Mouse (Mus musculus): ENCODE data around the gene Rabac1. TPM values are rescaled to one million over a fixed set of nuclear protein-coding genes. Genes with fewer than 3 reads are reported as not detected.

Rabac1 gene
- polyA plus RNA-seq, 1 experiment from 2014 or later: 129 TPM

DNA sequence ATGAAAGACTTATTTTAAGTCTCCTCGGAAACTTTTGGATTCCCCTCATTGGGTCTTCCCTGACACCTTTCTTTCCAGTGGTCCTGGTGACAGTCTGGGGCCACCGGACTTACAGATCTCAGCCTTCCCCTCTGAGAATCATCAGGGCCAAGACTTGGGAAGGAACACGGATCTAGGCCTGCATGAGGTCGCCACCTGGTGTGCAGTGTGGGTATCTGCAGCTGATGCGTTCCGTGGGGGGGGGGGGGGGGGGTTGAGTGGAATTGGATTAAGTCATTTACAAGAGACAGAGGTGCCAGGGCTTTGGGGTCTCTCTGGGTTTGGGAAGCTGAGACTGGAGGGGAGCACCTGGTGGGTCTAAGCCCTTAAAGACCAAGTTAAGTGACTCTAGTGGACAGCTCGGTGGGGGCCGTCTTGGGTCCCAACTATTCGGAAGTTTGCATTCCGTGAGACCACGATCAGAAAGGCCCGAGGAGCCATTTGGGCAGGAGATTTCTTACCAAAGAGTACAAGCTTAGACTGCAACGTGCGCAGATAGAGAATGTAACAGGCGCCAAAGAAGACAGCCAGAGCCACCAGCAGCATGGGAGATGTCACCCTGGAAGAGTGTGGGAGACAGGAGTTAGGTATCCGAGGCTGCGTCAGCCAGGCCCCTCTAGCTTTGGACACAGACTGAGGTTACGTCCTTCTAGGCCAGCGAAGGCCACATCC, 1.1 kb downstream of the Rabac1 start:
- Histone ChIP-seq H3K27ac (ENCODE audit: low read depth, low read length) (no peak overlapping the region), H3K4me2 (replicated peaks; ENCODE audit: low read depth, low read length) (peak overlapping the region; percentile 72)
- 0 out of 2 replicates have a peak, but pooled peaks have one; percentile 5 for ATAC-seq (ENCODE audit: low FRiP score, low TSS enrichment)

DNA sequence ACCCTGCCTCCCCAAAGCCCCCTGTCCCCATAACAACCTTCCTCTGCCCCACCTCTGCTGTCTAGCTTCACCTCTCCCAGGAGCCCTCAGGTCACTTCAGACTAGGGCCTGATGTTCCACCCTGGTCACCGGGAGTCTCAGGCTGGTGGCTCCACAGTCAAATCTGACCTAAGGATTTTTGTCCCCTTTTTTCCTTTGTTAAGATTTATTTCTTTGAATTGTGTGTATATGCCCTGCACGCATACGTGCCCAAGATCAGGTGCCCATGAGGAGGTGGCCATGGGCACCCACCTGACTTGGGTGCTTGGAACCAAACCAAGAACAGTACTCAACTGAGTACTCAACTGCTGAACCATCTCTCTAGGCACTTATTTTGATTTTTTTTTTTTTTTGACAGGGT, 2.2 kb downstream of the Rabac1 start:
- H3K27ac ChIP-seq (ENCODE audit: low read depth, low read length): no peak overlapping the region
- H3K4me1 ChIP-seq (ENCODE audit: control insufficient read depth, insufficient read depth, low read length): 0 out of 2 replicates have a peak, but pooled peaks cover 7% of the 10 kb centered on the region
- no peak overlapping the region for H3K4me2 ChIP-seq (replicated peaks; ENCODE audit: low read depth, low read length)
- no peaks in the 10 kb centered on the region for H3K27me3 ChIP-seq (ENCODE audit: control insufficient read depth, insufficient read depth, low read length)
- no peak overlapping the region for H3K9ac ChIP-seq (ENCODE audit: low read depth, low read length)
- no peak for ATAC-seq (ENCODE audit: low FRiP score, low TSS enrichment)
- H3K4me3 ChIP-seq (ENCODE audit: low read length): no peak overlapping the region
- H3K9me3 ChIP-seq (ENCODE audit: control insufficient read depth, low read length): no peaks in the 10 kb centered on the region
- 96% methylated on average over 3 of the region's 3 CpGs for WGBS
- no peaks in the 10 kb centered on the region for H3K36me3 ChIP-seq (ENCODE audit: control insufficient read depth, insufficient read depth, low read length)

More for the DNA sequence above, 1.1 kb downstream of the Rabac1 start:
- Histone ChIP-seq H3K9me3 (ENCODE audit: control insufficient read depth, low read length) (no peaks in the 10 kb centered on the region), H3K27me3 (ENCODE audit: control insufficient read depth, insufficient read depth, low read length) (no peaks in the 10 kb centered on the region), H3K36me3 (ENCODE audit: control insufficient read depth, insufficient read depth, low read length) (no peaks in the 10 kb centered on the region), H3K4me1 (ENCODE audit: control insufficient read depth, insufficient read depth, low read length) (0 out of 2 replicates have a peak, but pooled peaks cover 7% of the 10 kb centered on the region), H3K4me3 (ENCODE audit: low read length) (peak overlapping the region; percentile 69), H3K9ac (ENCODE audit: low read depth, low read length) (0 out of 2 replicates have a peak overlapping the region, but pooled peaks have one; percentile 12)
- 10% methylated on average over 19 of the region's 19 CpGs for WGBS

DNA sequence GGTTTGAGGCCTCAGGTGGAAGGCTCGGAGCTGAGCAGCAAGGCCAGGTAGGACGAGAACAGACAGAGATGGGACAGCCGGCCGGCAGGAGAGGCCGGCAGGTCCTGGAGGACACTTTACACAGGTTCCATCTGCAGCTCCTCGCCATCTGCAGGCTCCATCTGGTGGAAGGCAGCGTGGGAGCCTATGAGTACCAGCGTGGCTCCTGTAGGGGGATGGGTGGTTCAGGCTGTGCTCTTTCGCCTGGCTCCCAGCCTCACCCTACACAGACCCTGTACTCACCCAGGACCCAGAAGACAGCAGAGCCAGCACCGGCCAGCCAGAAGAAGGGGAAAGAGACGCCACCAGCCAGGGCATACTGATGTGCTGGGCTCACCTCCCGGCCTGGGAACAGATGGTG, 2.7 kb downstream of the Rabac1 start:
- Histone ChIP-seq H3K4me3 (ENCODE audit: low read length) (no peak overlapping the region), H3K27ac (ENCODE audit: low read depth, low read length) (no peak overlapping the region), H3K4me2 (replicated peaks; ENCODE audit: low read depth, low read length) (no peak overlapping the region), H3K27me3 (ENCODE audit: control insufficient read depth, insufficient read depth, low read length) (no peaks in the 10 kb centered on the region), H3K4me1 (ENCODE audit: control insufficient read depth, insufficient read depth, low read length) (0 out of 2 replicates have a peak, but pooled peaks cover 7% of the 10 kb centered on the region), H3K36me3 (ENCODE audit: control insufficient read depth, insufficient read depth, low read length) (no peaks in the 10 kb centered on the region), H3K9ac (ENCODE audit: low read depth, low read length) (no peak overlapping the region), H3K9me3 (ENCODE audit: control insufficient read depth, low read length) (no peaks in the 10 kb centered on the region)
- WGBS: 78% methylated on average over 12 of the region's 12 CpGs
- no peak for ATAC-seq (ENCODE audit: low FRiP score, low TSS enrichment)

DNA sequence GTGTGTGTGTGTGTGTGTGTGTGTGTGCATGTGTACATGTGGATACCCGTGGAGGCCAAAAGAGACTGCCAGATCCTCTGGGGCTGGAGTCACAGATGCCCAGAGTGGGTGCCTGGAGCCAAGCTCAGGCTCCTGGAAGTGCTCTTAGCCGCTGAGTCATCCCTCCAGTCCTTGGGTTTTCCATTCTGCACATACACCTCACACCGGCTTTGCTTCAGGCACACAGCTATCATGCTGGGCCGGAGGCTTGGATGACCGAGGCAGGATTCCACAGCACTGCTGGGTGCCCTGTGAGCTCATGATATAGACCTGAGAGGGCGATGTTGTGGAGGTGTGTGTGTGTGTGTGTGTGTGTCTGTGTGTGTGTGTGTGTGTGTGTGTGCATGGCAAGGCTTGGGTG, 4.1 kb downstream of the Rabac1 start:
- Histone ChIP-seq H3K36me3 (ENCODE audit: control insufficient read depth, insufficient read depth, low read length) (no peaks in the 10 kb centered on the region), H3K4me3 (ENCODE audit: low read length) (no peak overlapping the region), H3K4me2 (replicated peaks; ENCODE audit: low read depth, low read length) (no peak overlapping the region), H3K27me3 (ENCODE audit: control insufficient read depth, insufficient read depth, low read length) (no peaks in the 10 kb centered on the region), H3K9ac (ENCODE audit: low read depth, low read length) (no peak overlapping the region), H3K9me3 (ENCODE audit: control insufficient read depth, low read length) (no peaks in the 10 kb centered on the region), H3K4me1 (ENCODE audit: control insufficient read depth, insufficient read depth, low read length) (0 out of 2 replicates have a peak, but pooled peaks cover 7% of the 10 kb centered on the region), H3K27ac (ENCODE audit: low read depth, low read length) (no peak overlapping the region)
- ATAC-seq (ENCODE audit: low FRiP score, low TSS enrichment): no peak
- 81% methylated on average over 6 of the region's 6 CpGs for WGBS

DNA sequence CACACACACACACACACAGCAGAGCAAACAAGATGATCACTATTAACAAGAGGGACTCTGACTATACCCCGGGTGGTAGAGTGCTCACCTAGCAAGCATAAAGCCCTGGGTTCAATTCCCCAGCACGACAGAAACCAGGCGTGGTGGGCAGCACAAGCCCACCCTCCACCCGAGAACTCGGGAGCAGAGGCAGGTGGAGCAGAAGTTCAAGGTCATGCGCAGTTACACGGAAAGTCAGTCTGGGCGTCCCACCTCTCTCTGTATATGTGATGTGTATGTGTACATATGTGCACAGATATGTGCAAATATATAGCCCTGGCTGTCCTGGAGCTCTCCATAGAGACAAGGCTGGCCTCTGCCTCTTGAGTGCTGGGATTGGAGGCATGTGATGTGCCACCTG, 4.6 kb downstream of the Rabac1 start:
- Histone ChIP-seq H3K4me2 (replicated peaks; ENCODE audit: low read depth, low read length) (no peak overlapping the region), H3K4me1 (ENCODE audit: control insufficient read depth, insufficient read depth, low read length) (0 out of 2 replicates have a peak, but pooled peaks cover 7% of the 10 kb centered on the region), H3K4me3 (ENCODE audit: low read length) (no peak overlapping the region), H3K27me3 (ENCODE audit: control insufficient read depth, insufficient read depth, low read length) (no peaks in the 10 kb centered on the region), H3K9me3 (ENCODE audit: control insufficient read depth, low read length) (no peaks in the 10 kb centered on the region), H3K27ac (ENCODE audit: low read depth, low read length) (no peak overlapping the region), H3K9ac (ENCODE audit: low read depth, low read length) (no peak overlapping the region), H3K36me3 (ENCODE audit: control insufficient read depth, insufficient read depth, low read length) (no peaks in the 10 kb centered on the region)
- WGBS: 87% methylated on average over 8 of the region's 8 CpGs
- no peak for ATAC-seq (ENCODE audit: low FRiP score, low TSS enrichment)

DNA sequence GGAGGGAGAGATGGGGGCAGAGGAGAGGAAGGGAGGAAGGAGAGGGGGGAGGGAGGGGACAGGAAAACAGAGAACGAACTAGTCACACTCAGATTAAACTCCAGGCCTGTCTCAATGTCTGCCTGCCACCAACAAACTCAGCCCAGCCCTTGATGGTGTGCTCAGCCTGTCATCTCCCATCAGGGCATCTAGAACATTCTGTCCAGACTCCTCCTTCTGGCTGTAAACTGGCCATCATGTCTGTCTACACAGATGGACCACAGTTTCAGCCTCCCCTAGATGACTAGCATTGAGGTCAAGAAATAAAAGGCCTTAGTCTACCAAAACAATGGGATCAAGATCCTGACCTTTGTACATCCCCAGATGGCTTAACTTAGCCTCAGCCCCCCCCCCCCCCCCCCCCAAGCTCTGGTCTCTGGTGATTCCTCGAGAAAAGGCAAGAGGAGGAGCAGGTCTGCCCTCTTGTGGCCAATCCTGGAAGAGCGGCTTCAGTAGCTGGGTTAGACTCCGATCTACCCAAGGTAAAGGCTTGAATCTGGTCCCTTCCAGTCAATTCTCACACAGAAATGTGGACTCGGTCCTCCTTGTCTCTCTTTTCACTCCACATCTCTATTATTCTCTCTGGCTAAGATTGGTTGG, 7.5 kb downstream of the Rabac1 start:
- Histone ChIP-seq H3K27me3 (ENCODE audit: control insufficient read depth, insufficient read depth, low read length) (no peaks in the 10 kb centered on the region), H3K4me2 (replicated peaks; ENCODE audit: low read depth, low read length) (no peak overlapping the region), H3K4me1 (ENCODE audit: control insufficient read depth, insufficient read depth, low read length) (no peaks in the 10 kb centered on the region), H3K9me3 (ENCODE audit: control insufficient read depth, low read length) (no peaks in the 10 kb centered on the region), H3K9ac (ENCODE audit: low read depth, low read length) (no peak overlapping the region), H3K27ac (ENCODE audit: low read depth, low read length) (no peak overlapping the region), H3K36me3 (ENCODE audit: control insufficient read depth, insufficient read depth, low read length) (no peaks in the 10 kb centered on the region), H3K4me3 (ENCODE audit: low read length) (no peak overlapping the region)
- 0 out of 2 replicates have a peak, but pooled peaks have one; percentile 29 for ATAC-seq (ENCODE audit: low FRiP score, low TSS enrichment)
- WGBS: 13% methylated on average over 5 of the region's 5 CpGs

DNA sequence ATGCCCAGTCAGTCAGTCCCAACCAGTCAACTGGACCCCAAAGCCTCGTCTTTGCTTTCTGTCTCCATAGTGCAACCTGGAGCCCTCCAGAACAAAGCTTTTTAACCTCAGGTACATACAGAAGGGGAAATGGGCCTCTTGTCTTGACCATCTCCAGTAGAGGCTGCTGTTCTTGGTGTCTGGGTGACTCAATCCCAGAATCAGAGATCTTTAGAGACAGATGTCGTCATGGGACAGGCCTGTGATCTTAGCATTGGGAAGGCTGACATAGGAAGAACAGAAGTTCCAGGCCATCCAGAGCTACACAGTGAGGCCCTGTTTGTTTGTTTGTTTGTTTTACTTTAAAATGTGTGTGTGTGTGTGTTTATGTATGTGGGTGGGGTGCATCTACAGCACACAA, 8.3 kb downstream of the Rabac1 start:
- no peaks in the 10 kb centered on the region for H3K36me3 ChIP-seq (ENCODE audit: control insufficient read depth, insufficient read depth, low read length)
- no peak overlapping the region for H3K4me3 ChIP-seq (ENCODE audit: low read length)
- 88% methylated on average over 2 of the region's 2 CpGs for WGBS
- no peaks in the 10 kb centered on the region for H3K9me3 ChIP-seq (ENCODE audit: control insufficient read depth, low read length)
- H3K4me2 ChIP-seq (replicated peaks; ENCODE audit: low read depth, low read length): no peak overlapping the region
- no peaks in the 10 kb centered on the region for H3K4me1 ChIP-seq (ENCODE audit: control insufficient read depth, insufficient read depth, low read length)
- H3K9ac ChIP-seq (ENCODE audit: low read depth, low read length): no peak overlapping the region
- ATAC-seq (ENCODE audit: low FRiP score, low TSS enrichment): no peak
- H3K27ac ChIP-seq (ENCODE audit: low read depth, low read length): no peak overlapping the region
- H3K27me3 ChIP-seq (ENCODE audit: control insufficient read depth, insufficient read depth, low read length): no peaks in the 10 kb centered on the region

DNA sequence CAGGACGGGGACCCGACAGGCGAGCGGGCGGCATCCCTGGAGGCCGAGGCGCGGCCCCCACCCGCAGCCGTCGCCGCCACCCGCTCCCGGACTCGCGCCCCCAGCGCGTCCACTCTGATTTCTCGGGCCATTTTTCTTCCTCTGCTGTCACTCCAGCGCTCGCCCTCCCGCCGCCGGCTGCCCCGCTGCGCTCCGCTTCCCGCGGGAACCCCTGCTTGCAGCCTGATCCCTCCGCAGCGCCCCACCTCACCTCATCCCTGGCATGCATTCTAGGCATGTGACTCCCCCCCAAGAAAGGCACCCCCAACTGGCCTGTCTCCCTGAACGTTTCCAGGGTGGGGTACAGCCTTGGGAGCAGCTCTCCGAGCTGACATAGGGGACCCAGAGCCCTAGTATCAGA, 17.3 kb downstream of the Rabac1 start:
- peak overlapping the region; percentile 51; the same call in 1 of the 2 replicates for H3K9ac ChIP-seq (ENCODE audit: low read depth, low read length)
- no peaks in the 10 kb centered on the region for H3K36me3 ChIP-seq (ENCODE audit: control insufficient read depth, insufficient read depth, low read length)
- 3% methylated on average over 20 of the region's 33 CpGs for WGBS
- H3K9me3 ChIP-seq (ENCODE audit: control insufficient read depth, low read length): no peaks in the 10 kb centered on the region
- peaks cover 60% of the 10 kb centered on the region for H3K27me3 ChIP-seq (ENCODE audit: control insufficient read depth, insufficient read depth, low read length)
- H3K27ac ChIP-seq (ENCODE audit: low read depth, low read length): no peak overlapping the region
- no peak for ATAC-seq (ENCODE audit: low FRiP score, low TSS enrichment)
- peak overlapping the region; percentile 63 for H3K4me2 ChIP-seq (replicated peaks; ENCODE audit: low read depth, low read length)
- H3K4me1 ChIP-seq (ENCODE audit: control insufficient read depth, insufficient read depth, low read length): peaks cover 11% of the 10 kb centered on the region; the same call in 1 of the 2 replicates
- peak overlapping the region; percentile 43 for H3K4me3 ChIP-seq (ENCODE audit: low read length)

DNA sequence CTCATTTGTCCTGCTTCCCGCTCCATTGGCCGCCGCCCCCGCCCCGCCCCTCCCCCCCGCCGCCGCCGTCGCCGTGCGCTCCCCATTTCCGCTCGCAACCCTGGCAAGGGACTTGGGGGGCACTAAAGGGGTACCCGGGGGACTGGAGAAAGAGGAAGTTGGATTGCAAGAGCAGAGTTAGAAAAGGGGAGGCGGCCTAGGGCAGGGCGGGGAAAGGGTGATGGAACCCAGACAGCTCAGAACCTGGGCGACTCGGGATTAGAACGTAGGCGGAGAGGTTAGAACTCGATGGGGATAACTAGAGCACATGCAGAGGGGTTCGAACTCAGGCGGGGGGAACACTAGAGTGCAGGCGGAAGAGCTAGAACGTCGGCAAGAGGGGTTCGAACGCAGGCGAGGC, 18.1 kb downstream of the Rabac1 start:
- 0 out of 2 replicates have a peak, but pooled peaks have one; percentile 24 for ATAC-seq (ENCODE audit: low FRiP score, low TSS enrichment)
- H3K36me3 ChIP-seq (ENCODE audit: control insufficient read depth, insufficient read depth, low read length): no peaks in the 10 kb centered on the region
- H3K9me3 ChIP-seq (ENCODE audit: control insufficient read depth, low read length): no peaks in the 10 kb centered on the region
- H3K4me3 ChIP-seq (ENCODE audit: low read length): peak overlapping the region; percentile 43
- H3K4me2 ChIP-seq (replicated peaks; ENCODE audit: low read depth, low read length): peak overlapping the region; percentile 63
- WGBS: 2% methylated on average over 30 of the region's 30 CpGs
- peak overlapping the region; percentile 44 for H3K9ac ChIP-seq (ENCODE audit: low read depth, low read length)
- no peak overlapping the region for H3K27ac ChIP-seq (ENCODE audit: low read depth, low read length)
- peaks cover 11% of the 10 kb centered on the region; the same call in 1 of the 2 replicates for H3K4me1 ChIP-seq (ENCODE audit: control insufficient read depth, insufficient read depth, low read length)
- peaks cover 68% of the 10 kb centered on the region for H3K27me3 ChIP-seq (ENCODE audit: control insufficient read depth, insufficient read depth, low read length)

Data from kidney, embryonic 14.5 days (tissue).